Mouse (Mus musculus) bone marrow, adult 2 months (tissue): ENCODE data around the gene Sgpp2. TPM values are rescaled to one million over a fixed set of nuclear protein-coding genes. Genes with fewer than 3 reads are reported as not detected.

Source experiments
- H3K27ac ChIP-seq: fragments of 200-500 bp; 2 replicates; pipeline ENCODE4 v1.5.1; 2012; ENCODE audit warnings: low read depth, mild to moderate bottlenecking, control low read depth, inconsistent platforms, low read length; ENCODE audit not compliant: control insufficient read depth, poor library complexity, insufficient read depth
- H3K4me1 ChIP-seq: fragments of 200-500 bp; 2 replicates; pipeline ENCODE4 v1.6.1; 2011; ENCODE audit warnings: low read length; ENCODE audit not compliant: control insufficient read depth, insufficient read depth
- H3K4me3 ChIP-seq: fragments of 200-500 bp; replicated peaks from 2 replicates; pipeline ENCODE3; 2011; ENCODE audit warnings: mild to moderate bottlenecking, low read depth, low read length, control low read depth; ENCODE audit not compliant: control insufficient read depth
- CTCF ChIP-seq: fragments of 200-500 bp; IDR thresholded peaks from 2 replicates; pipeline ENCODE4 v1.5.1; 2011; ENCODE audit warnings: low read length, control low read depth; ENCODE audit not compliant: control insufficient read depth, insufficient read depth
- POLR2A ChIP-seq: fragments of 200-500 bp; IDR thresholded peaks from 2 replicates; pipeline ENCODE4 v1.6.1; 2011; ENCODE audit warnings: low read depth, mild to moderate bottlenecking, control low read depth, low read length, borderline replicate concordance; ENCODE audit not compliant: control insufficient read depth
- WGBS: fragments of 180-500 bp; shearing (Covaris S2); methylation state at CpG from one replicate; pipeline ENCODE4 v1.1.7; 2018; 5-methylcytosine and 5-hydroxymethylcytosine counted together
- polyA plus RNA-seq: library from polyadenylated mRNA; stranded (reverse); fragments of >200 nt; gene quantifications from 2 replicates; pipeline ENCODE4 v1.2.4, GENCODE M21; 2011; ENCODE audit warnings: low replicate concordance; ENCODE audit not compliant: missing spikeins, insufficient read depth, insufficient read length

Gene Sgpp2
- polyA plus RNA-seq, 1 experiment = 0.62 TPM

- no peak overlapping the region for H3K27ac ChIP-seq
- no peak for TF ChIP-seq CTCF
- no peak for TF ChIP-seq POLR2A
- H3K4me3 ChIP-seq = no peak overlapping the region
- H3K4me1 ChIP-seq = no peaks in the 10 kb centered on the region
- WGBS = 71% methylated on average over 6 of the region's 6 CpGs
Measured at GRCm38 (mm10) chr1:78324044-78324443, 13.9 kb downstream of the Sgpp2 start.

- Histone ChIP-seq H3K4me3 (no peak overlapping the region), H3K27ac (no peak overlapping the region), H3K4me1 (no peaks in the 10 kb centered on the region)
- no peak for TF ChIP-seq CTCF
- TF ChIP-seq POLR2A = no peak
- 77% methylated on average over 6 of the region's 6 CpGs for WGBS
Measured at GRCm38 (mm10) chr1:78325851-78326250, 15.7 kb downstream of the Sgpp2 start.

GRCm38 (mm10) chr1:78328646-78329045 lies 18.5 kb downstream of the Sgpp2 start:
- no peak overlapping the region for H3K4me3 ChIP-seq
- TF ChIP-seq CTCF (no peak), POLR2A (no peak)
- no peaks in the 10 kb centered on the region for H3K4me1 ChIP-seq
- 77% methylated on average over 4 of the region's 4 CpGs for WGBS
- no peak overlapping the region for H3K27ac ChIP-seq

- 83% methylated on average over 1 of the region's 1 CpGs for WGBS
- H3K4me3 ChIP-seq = no peak overlapping the region
- no peak for TF ChIP-seq POLR2A
- no peak for TF ChIP-seq CTCF
- no peak overlapping the region for H3K27ac ChIP-seq
- no peaks in the 10 kb centered on the region for H3K4me1 ChIP-seq
Measured at GRCm38 (mm10) chr1:78329861-78330260, 19.7 kb downstream of the Sgpp2 start.

GRCm38 (mm10) chr1:78330620-78331158 lies 20.5 kb downstream of the Sgpp2 start:
- Histone ChIP-seq H3K4me3 (no peak overlapping the region), H3K27ac (no peak overlapping the region), H3K4me1 (no peaks in the 10 kb centered on the region)
- 75% methylated on average over 5 of the region's 5 CpGs for WGBS
- TF ChIP-seq POLR2A (no peak), CTCF (no peak)

GRCm38 (mm10) chr1:78337726-78338125 lies 27.6 kb downstream of the Sgpp2 start:
- no peaks in the 10 kb centered on the region for H3K4me1 ChIP-seq
- TF ChIP-seq CTCF (no peak), POLR2A (no peak)
- H3K27ac ChIP-seq = no peak overlapping the region
- 78% methylated on average over 7 of the region's 7 CpGs for WGBS
- no peak overlapping the region for H3K4me3 ChIP-seq

- H3K4me3 ChIP-seq = no peak overlapping the region
- no peaks in the 10 kb centered on the region for H3K4me1 ChIP-seq
- WGBS = 56% methylated on average over 9 of the region's 9 CpGs
- H3K27ac ChIP-seq = no peak overlapping the region
- TF ChIP-seq CTCF = no peak
- TF ChIP-seq POLR2A = no peak
Measured at GRCm38 (mm10) chr1:78338212-78338611, 28.1 kb downstream of the Sgpp2 start.

- 74% methylated on average over 5 of the region's 5 CpGs for whole genome bisulfite sequencing
- TF ChIP-seq POLR2A = no peak
- Histone ChIP-seq H3K4me3 (no peak overlapping the region), H3K4me1 (no peaks in the 10 kb centered on the region), H3K27ac (no peak overlapping the region)
Measured at GRCm38 (mm10) chr1:78339941-78340340, 29.8 kb downstream of the Sgpp2 start.

- WGBS = 61% methylated on average over 5 of the region's 5 CpGs
- no peak for TF ChIP-seq CTCF
- no peak for TF ChIP-seq POLR2A
- Histone ChIP-seq H3K27ac (no peak overlapping the region), H3K4me3 (no peak overlapping the region), H3K4me1 (no peaks in the 10 kb centered on the region)
Measured at GRCm38 (mm10) chr1:78340584-78340983, 30.4 kb downstream of the Sgpp2 start.
